Mouse (Mus musculus) testis, postnatal 14 days (tissue): Measurements from ENCODE around the gene Ap1s1.

Experiments
- DNase-seq: peaks from one replicate; pipeline ENCODE4 v3.0.0; 2021; ENCODE audit warnings: low spot score

The Ap1s1 gene

DNA sequence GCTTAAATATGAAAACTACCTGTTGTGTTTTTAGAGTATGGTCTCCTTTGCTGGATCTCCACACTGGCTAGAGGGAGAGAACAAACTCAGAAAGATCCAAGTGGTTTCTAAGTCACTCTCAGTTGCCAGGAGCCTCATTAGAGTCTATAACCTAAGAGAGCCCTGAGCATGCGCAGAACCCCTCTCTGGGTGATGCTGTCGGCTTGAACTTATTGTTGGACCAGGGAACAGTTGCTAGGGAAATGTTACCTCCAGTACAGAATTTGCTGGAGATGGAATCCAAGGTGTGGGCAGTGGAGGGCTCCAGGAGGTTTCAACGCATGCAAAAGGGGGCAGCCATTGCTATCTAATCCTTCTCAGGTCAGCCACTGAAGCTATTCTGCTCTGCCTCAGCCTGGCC lies 21.6 kb downstream of the Ap1s1 start:
- DNase-seq: no peak

DNA sequence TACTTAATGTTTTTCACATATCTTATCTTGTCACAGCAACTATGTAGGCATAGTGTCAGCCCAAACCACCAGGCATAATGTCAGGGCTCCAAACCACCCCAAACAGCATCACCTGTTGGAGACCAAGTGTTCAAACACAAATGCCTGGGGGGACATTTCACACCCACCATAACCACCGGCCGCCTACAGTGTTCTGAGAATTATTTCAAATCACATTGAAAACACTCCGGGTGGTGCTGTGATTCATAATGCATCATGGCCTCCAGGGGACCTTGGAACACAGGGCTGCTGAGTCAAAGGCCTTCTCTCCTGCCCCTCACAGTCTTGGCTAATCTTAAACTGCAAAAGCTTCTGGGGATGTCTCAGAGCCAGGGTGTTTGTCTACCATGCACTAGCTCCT lies 30.0 kb downstream of the Ap1s1 start:
- no peak for DNase-seq

DNA sequence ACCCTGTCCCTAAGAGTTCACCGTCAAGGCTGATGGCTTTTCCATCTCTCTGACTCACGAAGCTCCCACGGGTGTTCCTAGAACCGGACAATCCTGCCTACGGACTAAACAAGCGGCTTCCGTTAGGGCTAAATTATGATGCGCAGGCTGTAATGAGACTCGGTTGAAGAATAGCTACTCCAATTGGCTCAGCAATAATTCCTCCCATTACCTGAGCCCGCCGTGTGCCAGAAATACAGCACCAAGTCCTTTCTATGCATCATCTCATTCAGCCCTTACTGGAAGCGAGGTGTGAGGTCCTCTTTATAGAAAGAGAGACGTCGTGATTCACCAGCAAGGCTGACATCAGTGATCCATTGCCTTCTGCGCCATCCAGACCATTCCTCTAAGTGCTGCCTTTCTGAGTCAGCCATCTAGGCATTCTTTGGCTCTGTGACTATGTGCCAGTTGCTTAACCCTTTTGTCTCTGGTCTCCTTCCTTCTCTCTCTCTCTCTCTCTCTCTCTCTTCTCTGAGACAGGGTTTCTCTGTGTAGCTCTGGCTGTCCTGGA lies 33.5 kb downstream of the Ap1s1 start:
- no peak for DNase-seq

DNA sequence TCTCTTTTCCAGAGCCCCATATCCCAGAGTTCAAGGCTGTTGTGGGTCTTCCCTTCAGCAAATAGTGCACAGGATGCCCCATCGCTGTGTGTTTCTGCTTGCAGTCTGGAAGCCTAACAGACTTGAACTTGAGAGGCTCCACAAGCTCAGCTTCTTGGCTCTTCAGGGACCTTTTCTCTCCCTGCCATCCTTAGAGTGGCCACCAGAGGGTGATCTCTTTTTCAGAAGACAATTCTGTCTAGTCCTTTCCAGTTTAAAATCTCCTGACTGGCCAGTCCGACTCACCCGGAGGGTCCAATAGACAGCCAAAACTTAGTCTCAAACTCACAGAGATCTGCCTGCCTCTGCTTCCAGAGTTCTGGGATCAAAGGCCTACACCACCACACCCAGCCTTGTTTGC lies 35.9 kb downstream of the Ap1s1 start:
- DNase-seq: no peak

DNA sequence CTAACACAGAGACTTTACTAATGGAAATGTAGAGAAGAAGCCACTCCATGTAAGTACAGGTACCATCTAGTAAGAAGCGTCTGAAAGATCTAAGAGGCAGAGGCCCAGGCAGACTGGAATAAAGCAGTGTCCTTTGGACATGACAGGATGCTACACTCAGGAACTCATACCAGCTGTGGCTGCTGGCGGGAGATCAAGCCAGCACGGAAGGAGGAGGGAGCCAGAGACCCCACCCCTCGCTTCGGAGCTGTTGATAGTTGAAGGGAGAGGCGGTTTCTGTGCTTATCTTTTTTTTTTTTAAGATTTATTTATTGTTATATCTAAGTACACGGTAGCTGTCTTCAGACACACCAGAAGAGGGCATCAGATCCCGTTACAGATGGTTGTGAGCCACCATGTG lies 38.7 kb downstream of the Ap1s1 start:
- no peak for DNase-seq

DNA sequence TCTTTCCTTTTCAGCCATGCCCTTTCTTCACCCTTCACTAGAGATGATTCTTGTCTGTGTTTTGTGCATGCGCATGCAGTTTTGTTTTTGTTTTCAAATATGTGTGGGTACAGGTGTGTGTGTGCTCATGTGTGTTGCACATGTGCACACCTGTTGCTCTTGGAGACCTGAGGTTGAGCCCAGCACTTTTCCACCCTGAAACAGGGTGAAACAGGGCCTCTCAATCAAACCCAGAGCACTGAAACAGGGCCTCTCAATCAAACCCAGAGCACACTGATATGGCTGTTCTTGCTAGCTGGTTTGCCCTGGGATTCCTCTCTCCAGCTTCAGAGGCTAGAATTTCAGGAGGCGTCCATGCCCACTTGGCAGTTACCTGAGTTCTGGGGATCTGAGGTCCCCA lies 45.3 kb downstream of the Ap1s1 start:
- DNase-seq: no peak

DNA sequence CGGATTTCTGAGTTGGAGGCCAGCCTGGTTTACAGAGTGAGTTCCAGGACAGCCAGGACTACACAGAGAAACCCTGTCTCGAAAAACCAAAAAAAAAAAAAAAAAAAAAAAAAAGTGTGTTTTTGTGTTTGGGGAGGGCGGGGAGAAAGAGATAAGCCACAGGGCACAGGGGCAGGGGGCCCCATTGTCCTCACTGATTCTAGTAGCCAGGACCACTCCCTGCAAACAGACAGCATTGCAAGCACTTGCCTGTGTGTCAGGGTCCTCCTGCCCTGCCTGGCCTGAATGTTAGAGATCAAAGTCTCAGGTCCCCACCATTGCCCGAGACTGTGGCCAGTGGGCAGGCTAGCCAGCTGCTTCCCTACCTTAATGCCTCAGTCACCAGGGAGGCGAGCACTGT lies 46.5 kb downstream of the Ap1s1 start:
- no peak for DNase-seq

DNA sequence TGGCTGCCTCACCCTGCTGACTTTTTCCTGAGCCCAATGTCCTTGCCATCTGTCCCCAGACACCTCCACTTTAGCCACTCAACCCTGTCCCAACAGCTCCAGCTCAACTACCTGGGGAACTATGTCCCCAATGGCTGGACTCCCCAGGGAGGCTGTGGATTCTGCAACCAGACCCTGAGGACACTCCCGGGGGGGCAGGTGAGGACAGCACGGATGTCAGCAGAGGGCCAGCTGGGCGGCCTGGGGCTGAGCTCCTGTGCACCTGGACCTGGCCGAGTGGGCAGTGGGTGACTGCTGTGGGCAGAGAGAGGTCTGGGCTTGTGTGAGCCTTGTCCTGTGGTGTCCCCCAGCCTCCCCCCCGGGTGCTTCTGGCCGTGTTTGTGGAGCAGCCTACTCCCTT lies 56.1 kb downstream of the Ap1s1 start:
- no peak for DNase-seq

DNA sequence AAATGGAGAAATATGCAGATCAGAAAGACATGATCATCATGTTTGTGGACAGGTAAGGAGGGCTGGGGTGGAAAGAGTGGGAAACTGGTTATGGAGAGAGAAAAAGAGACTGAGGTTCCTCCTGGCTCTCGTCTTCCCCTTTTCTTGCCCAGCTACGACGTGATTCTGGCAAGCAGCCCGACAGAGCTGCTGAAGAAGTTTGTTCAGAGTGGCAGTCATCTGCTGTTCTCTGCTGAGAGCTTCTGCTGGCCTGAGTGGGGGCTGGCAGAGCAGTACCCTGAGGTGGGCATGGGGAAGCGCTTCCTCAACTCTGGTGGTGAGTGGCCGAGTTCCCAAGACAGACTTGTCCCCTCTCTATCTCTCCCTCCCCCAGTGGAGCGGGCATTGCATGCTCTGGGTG lies 57.5 kb downstream of the Ap1s1 start:
- no peak for DNase-seq

DNA sequence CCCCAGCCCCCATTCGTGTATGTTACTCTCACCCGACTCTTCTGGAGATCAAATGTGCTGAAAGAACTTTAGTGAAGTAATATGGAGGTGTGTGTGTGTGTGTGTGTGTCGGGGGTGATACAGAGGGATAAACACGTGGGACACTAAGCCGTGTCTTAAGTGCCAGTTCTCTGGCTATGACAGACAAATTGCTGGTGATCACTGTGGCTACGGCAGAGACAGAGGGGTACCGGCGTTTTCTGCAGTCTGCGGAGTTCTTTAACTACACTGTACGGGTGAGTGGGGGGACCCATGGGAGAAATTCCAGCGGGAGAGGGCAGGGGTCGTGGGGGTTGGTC lies 58.0 kb downstream of the Ap1s1 start, which contains the start of gene Znhit1:
TSS of gene Znhit1 (minus strand) at position 88 of the 338 bp plus-strand sequence.
- no peak for DNase-seq

DNA sequence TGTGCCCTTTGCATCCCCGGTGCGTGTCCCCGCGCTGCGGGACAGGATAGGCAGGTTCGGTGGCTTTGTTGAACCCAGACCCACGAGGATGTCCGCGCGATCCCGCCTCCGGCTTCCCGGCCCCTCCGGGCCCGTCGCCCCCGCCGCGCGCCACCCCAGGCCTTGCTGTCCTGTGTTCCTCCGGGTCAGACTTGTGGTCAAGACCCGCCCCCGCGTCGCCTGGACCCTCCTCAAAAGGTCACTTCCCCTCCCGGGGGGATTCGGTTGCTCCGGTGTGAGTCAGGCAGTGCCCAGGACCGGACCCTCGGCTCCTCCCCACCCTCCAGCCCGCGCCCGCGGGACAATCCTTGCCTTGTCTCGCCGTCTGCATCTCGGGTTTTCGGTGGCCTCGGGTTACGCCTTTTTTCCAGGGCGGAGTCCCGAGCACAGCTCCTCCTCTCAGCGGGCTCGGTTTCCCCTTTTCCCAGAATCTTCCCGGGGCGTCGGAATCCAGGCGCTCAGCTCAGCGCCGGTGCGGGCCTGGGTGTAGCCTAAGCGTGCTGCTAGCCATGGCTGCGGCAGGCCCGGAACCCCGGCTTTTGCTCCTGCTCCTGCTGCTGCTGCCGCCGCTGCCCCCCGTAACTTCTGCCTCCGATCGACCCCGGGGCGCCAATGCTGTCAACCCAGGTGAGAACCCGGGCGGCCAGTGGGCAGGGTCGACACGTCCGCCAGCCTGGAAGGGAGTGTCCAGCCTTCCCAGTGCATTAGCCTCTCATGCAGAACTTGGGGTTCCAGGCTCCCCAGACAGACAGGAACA lies 58.6 kb downstream of the Ap1s1 start:
- peak; percentile 80 for DNase-seq

DNA sequence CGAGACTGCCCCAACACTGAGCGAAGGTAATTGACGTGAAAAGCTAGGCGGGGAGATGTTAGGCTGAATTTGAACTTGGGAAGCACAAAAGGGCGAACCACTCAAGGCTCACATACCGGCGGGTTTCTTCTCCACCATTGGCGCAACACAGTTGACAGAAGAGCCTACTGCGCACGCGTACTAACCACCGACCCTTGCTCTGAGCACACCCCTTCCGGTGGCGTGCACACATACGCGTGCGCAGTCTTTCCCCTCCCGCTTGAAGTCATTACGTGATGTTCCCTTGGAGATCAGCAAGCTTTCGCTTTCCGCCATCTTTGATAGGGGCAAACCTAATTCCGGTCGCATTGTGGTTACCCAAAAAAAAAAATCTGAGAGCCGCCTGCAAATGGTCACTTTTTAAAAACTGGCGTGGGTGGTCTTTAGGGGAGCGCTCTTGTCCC lies 59.2 kb downstream of the Ap1s1 start, which contains the start of gene Plod3:
TSS of gene Plod3 (plus strand) at position 325 of the 443 bp plus-strand sequence.
- DNase-seq: peak; percentile 98
